Mouse (Mus musculus) liver, embryonic 14.5 days (tissue): ENCODE measurements around the gene Sap30.

ENCODE experiments used
- CTCF ChIP-seq: IDR thresholded peaks from 2 replicates; pipeline ENCODE4 v1.5.1; 2016; ENCODE audit warnings: antibody characterized with exemption, low read depth, control low read depth
- EP300 ChIP-seq: IDR thresholded peaks from 2 replicates; pipeline ENCODE4 v1.6.1; 2016; ENCODE audit warnings: antibody characterized with exemption, low read depth

- TF ChIP-seq CTCF (no peak), EP300 (no peak)
These were observed 34.3 kb downstream of the Sap30 start for GRCm38 (mm10) chr8:57453361-57453760.
